Mouse (Mus musculus) kidney, adult 10 weeks (tissue): ENCODE data around the gene Acap2. TPM values are rescaled to one million over a fixed set of nuclear protein-coding genes. Genes with fewer than 3 reads are reported as not detected.

ENCODE experiments used
- polyA plus RNA-seq: library from polyadenylated mRNA; stranded (reverse); fragments of 350-450 nt; fragmentation: Illumina TruSeq; extraction: RNeasy Lipid Tissue Mini Kit (QIAGEN cat#74804); gene quantifications from one replicate; pipeline ENCODE4 v1.2.3, GENCODE M21; 2014; ENCODE audit warnings: low read depth, low replicate concordance

Acap2 gene
- 36.8 TPM for polyA plus RNA-seq

GRCm38 (mm10) chr16:31200790-31201567 is at the start of gene Acap2:
Gene Acap2 (minus strand): TSS chr16:31201245.

GRCm38 (mm10) chr16:31081125-31081664 is 119.8 kb downstream of the Acap2 start, which contains the start of gene Xxylt1:
Gene Xxylt1 (minus strand): TSS chr16:31081432.

Other genes with a start within 250 kb of the Acap2 start
- gene Xxylt1, start 119.8 kb downstream of the Acap2 start, polyA plus RNA-seq: 13.5 TPM
- 201 TPM for gene Ppp1r2, start 74.0 kb upstream of the Acap2 start, polyA plus RNA-seq
- gene Apod, start 113.6 kb upstream of the Acap2 start, polyA plus RNA-seq: 1.0 TPM
- gene Bdh1, start 221.0 kb upstream of the Acap2 start, polyA plus RNA-seq: 30.0 TPM